Mouse (Mus musculus): ENCODE data around the gene Slc30a7. TPM values are rescaled to one million over a fixed set of nuclear protein-coding genes. Genes with fewer than 3 reads are reported as not detected.
"Not testable (repeated sequence)": the region's sequence is repeated elsewhere in the genome, so short reads cannot be mapped to it uniquely, and the experiment has no call there.

Slc30a7 gene
- polyA plus RNA-seq, 1 experiment: 0.05 TPM

- H3K27me3 ChIP-seq (ENCODE audit: control insufficient read depth): no peaks in the 10 kb centered on the region
- no peak overlapping the region for H3K4me3 ChIP-seq (replicated peaks)
- no peaks in the 10 kb centered on the region for H3K9me3 ChIP-seq (ENCODE audit: control insufficient read depth, low read length)
- no peaks in the 10 kb centered on the region for H3K4me1 ChIP-seq (ENCODE audit: control insufficient read depth)
- peaks cover 23% of the 10 kb centered on the region for H3K36me3 ChIP-seq (ENCODE audit: control insufficient read depth)
- TF ChIP-seq TAL1 (IDR thresholded peaks at IDR 0.05; ENCODE audit: low read length): no peak
- no peak for TF ChIP-seq GATA1 (IDR thresholded peaks at IDR 0.05; ENCODE audit: low read length)
These were observed 66.7 kb downstream of the Slc30a7 start for GRCm38 (mm10) chr3:115940510-115940909.

- H3K9me3 ChIP-seq (ENCODE audit: control insufficient read depth, low read length): no peaks in the 10 kb centered on the region
- no peak for TF ChIP-seq TAL1 (IDR thresholded peaks at IDR 0.05; ENCODE audit: low read length)
- TF ChIP-seq GATA1 (IDR thresholded peaks at IDR 0.05; ENCODE audit: low read length): no peak
- H3K4me1 ChIP-seq (ENCODE audit: control insufficient read depth): no peaks in the 10 kb centered on the region
- H3K27me3 ChIP-seq (ENCODE audit: control insufficient read depth): no peaks in the 10 kb centered on the region
- H3K36me3 ChIP-seq (ENCODE audit: control insufficient read depth): peaks cover 22% of the 10 kb centered on the region
- no peak overlapping the region for H3K4me3 ChIP-seq (replicated peaks)
These were observed 69.4 kb downstream of the Slc30a7 start for GRCm38 (mm10) chr3:115937807-115938206.

GRCm38 (mm10) chr3:115936734-115937599 is 70.2 kb downstream of the Slc30a7 start:
- TF ChIP-seq TAL1 (IDR thresholded peaks at IDR 0.05; ENCODE audit: low read length) (no peak), GATA1 (IDR thresholded peaks at IDR 0.05; ENCODE audit: low read length) (no peak)
- H3K27me3 ChIP-seq (ENCODE audit: control insufficient read depth): no peaks in the 10 kb centered on the region
- peaks cover 23% of the 10 kb centered on the region for H3K36me3 ChIP-seq (ENCODE audit: control insufficient read depth)

GRCm38 (mm10) chr3:115933293-115934186 is 73.7 kb downstream of the Slc30a7 start:
- Histone ChIP-seq H3K9me3 (ENCODE audit: control insufficient read depth, low read length) (no peaks in the 10 kb centered on the region), H3K36me3 (ENCODE audit: control insufficient read depth) (peaks cover 27% of the 10 kb centered on the region), H3K4me3 (replicated peaks) (no peak overlapping the region), H3K27me3 (ENCODE audit: control insufficient read depth) (no peaks in the 10 kb centered on the region), H3K4me1 (ENCODE audit: control insufficient read depth) (no peaks in the 10 kb centered on the region)
- no peak for TF ChIP-seq GATA1 (IDR thresholded peaks at IDR 0.05; ENCODE audit: low read length)
- no peak for TF ChIP-seq TAL1 (IDR thresholded peaks at IDR 0.05; ENCODE audit: low read length)

More at GRCm38 (mm10) chr3:115936734-115937599, 70.2 kb downstream of the Slc30a7 start:
- no peaks in the 10 kb centered on the region for H3K9me3 ChIP-seq (ENCODE audit: control insufficient read depth, low read length)
- H3K4me3 ChIP-seq (replicated peaks): no peak overlapping the region
- H3K4me1 ChIP-seq (ENCODE audit: control insufficient read depth): no peaks in the 10 kb centered on the region

GRCm38 (mm10) chr3:115931701-115932100 is 75.5 kb downstream of the Slc30a7 start:
- H3K4me3 ChIP-seq (replicated peaks): no peak overlapping the region
- H3K36me3 ChIP-seq (ENCODE audit: control insufficient read depth): peaks cover 38% of the 10 kb centered on the region
- no peaks in the 10 kb centered on the region for H3K27me3 ChIP-seq (ENCODE audit: control insufficient read depth)
- no peaks in the 10 kb centered on the region for H3K9me3 ChIP-seq (ENCODE audit: control insufficient read depth, low read length)
- no peak for TF ChIP-seq GATA1 (IDR thresholded peaks at IDR 0.05; ENCODE audit: low read length)
- TF ChIP-seq TAL1 (IDR thresholded peaks at IDR 0.05; ENCODE audit: low read length): no peak
- H3K4me1 ChIP-seq (ENCODE audit: control insufficient read depth): no peaks in the 10 kb centered on the region

- H3K36me3 ChIP-seq (ENCODE audit: control insufficient read depth): peaks cover 59% of the 10 kb centered on the region
- H3K27me3 ChIP-seq (ENCODE audit: control insufficient read depth): no peaks in the 10 kb centered on the region
- H3K4me3 ChIP-seq (replicated peaks): no peak overlapping the region
- no peak for TF ChIP-seq TAL1 (IDR thresholded peaks at IDR 0.05; ENCODE audit: low read length)
- H3K9me3 ChIP-seq (ENCODE audit: control insufficient read depth, low read length): no peaks in the 10 kb centered on the region
- H3K4me1 ChIP-seq (ENCODE audit: control insufficient read depth): no peaks in the 10 kb centered on the region
These were observed 80.7 kb downstream of the Slc30a7 start for GRCm38 (mm10) chr3:115926531-115926930.

- Histone ChIP-seq H3K4me3 (replicated peaks) (no peak overlapping the region), H3K9me3 (ENCODE audit: control insufficient read depth, low read length) (no peaks in the 10 kb centered on the region), H3K4me1 (ENCODE audit: control insufficient read depth) (no peaks in the 10 kb centered on the region), H3K27me3 (ENCODE audit: control insufficient read depth) (no peaks in the 10 kb centered on the region), H3K36me3 (ENCODE audit: control insufficient read depth) (peaks cover 49% of the 10 kb centered on the region)
- no peak for TF ChIP-seq TAL1 (IDR thresholded peaks at IDR 0.05; ENCODE audit: low read length)
- no peak for TF ChIP-seq GATA1 (IDR thresholded peaks at IDR 0.05; ENCODE audit: low read length)
These were observed 82.6 kb downstream of the Slc30a7 start for GRCm38 (mm10) chr3:115924401-115925190.

- peaks cover 33% of the 10 kb centered on the region for H3K36me3 ChIP-seq (ENCODE audit: control insufficient read depth)
- H3K4me3 ChIP-seq (replicated peaks); H3K9me3 ChIP-seq (ENCODE audit: control insufficient read depth, low read length); H3K4me1 ChIP-seq (ENCODE audit: control insufficient read depth); H3K27me3 ChIP-seq (ENCODE audit: control insufficient read depth): not testable (repeated sequence)
These were observed 99.8 kb downstream of the Slc30a7 start for GRCm38 (mm10) chr3:115907406-115907805.

Data from erythroblast, embryonic 14.5 days (primary cell).